Mouse (Mus musculus): ENCODE results near the gene Cd300lg. TPM values are rescaled to one million over a fixed set of nuclear protein-coding genes. Genes with fewer than 3 reads are reported as not detected.

Cd300lg gene
- polyA plus RNA-seq, 1 experiment: not detected

DNA sequence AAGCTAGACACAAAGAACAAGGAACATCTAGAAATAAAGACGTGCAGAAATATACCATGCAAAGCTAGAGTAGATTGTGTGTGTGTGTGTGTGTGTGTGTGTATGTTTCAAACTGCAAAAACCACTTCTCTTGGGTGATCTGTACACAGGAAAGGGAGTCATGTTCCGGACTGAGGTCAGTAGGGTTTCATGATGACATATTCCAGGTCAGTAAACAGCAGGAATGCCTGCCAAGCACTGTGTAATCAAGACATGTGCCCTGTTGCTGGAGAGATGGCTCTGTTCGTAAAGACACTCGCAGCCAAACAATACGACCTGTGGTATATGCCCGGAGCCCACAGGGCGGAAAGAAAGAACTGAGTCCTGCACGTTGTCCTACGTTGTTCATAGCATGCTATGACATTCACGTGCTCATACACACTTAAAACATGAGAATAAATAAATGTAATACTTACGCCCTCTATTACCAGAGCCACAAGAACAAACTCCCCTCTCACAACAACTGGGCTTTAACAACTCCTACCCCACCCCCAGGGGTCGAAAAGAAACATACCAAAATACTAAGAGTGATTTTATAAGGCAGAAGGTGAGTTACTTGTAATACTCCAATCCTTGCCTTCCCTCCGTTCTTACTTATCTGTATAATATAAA lies 1.7 kb upstream of the Cd300lg start:
- Histone ChIP-seq H3K4me1 (ENCODE audit: control insufficient read depth, insufficient read depth, low read length) (no peaks in the 10 kb centered on the region), H3K27ac (ENCODE audit: insufficient read depth, low read depth, low read length) (no peak overlapping the region), H3K4me3 (ENCODE audit: insufficient read depth, low read depth, low read length) (no peak overlapping the region)
- whole genome bisulfite sequencing: 72% methylated on average over 13 of the region's 13 CpGs
- TF ChIP-seq POLR2A (IDR thresholded peaks at IDR 0.05; ENCODE audit: insufficient read depth, low read depth, low read length): no peak
- TF ChIP-seq CTCF (IDR thresholded peaks at IDR 0.05; ENCODE audit: insufficient read depth, low read depth, low read length): no peak

DNA sequence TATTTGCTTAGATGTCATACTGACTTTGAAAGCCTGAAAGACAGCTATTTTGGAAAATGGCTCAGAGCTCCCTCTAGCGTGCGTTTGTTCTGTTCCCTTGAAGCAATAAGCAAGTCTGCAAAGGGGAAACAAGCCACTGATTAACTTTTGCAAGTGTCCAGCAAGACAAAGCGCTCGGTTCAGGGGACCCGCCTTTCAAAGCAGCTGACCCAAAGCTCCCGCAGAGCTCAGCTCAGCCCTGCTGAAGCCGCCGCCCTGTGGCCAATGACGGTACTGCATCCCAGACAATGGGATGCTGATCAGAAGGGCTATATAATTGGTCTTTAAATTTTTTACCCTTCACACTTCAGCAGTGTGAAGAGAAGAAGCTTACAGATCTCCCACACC lies 1.2 kb upstream of the Cd300lg start:
- H3K4me1 ChIP-seq (ENCODE audit: control insufficient read depth, insufficient read depth, low read length): no peaks in the 10 kb centered on the region
- no peak overlapping the region for H3K4me3 ChIP-seq (ENCODE audit: insufficient read depth, low read depth, low read length)
- TF ChIP-seq POLR2A (IDR thresholded peaks at IDR 0.05; ENCODE audit: insufficient read depth, low read depth, low read length) (no peak), CTCF (IDR thresholded peaks at IDR 0.05; ENCODE audit: insufficient read depth, low read depth, low read length) (peak; percentile 97)
- H3K27ac ChIP-seq (ENCODE audit: insufficient read depth, low read depth, low read length): no peak overlapping the region
- 1% methylated on average over 9 of the region's 9 CpGs for WGBS

DNA sequence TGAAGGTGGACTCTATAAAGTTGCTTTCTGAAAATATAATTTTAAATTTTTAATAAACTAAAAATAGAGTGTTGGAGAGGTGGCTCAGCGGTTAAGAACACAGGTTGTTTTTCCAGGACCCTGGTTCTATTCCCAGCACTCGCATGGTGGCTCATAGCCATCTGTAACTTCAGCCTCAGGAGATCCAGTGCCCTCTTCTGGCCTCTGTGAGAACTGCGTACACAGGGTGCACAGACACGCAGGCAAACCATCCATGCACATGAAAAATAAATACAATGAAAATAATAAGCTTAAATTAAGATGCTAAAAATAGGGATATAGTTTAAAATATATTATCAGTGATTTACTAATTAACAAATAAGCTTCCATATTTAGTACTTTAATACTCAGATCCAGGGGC lies 663 bp upstream of the Cd300lg start:
- no peak overlapping the region for H3K4me3 ChIP-seq (ENCODE audit: insufficient read depth, low read depth, low read length)
- 82% methylated on average over 4 of the region's 4 CpGs for WGBS
- TF ChIP-seq CTCF (IDR thresholded peaks at IDR 0.05; ENCODE audit: insufficient read depth, low read depth, low read length) (no peak), POLR2A (IDR thresholded peaks at IDR 0.05; ENCODE audit: insufficient read depth, low read depth, low read length) (no peak)
- H3K27ac ChIP-seq (ENCODE audit: insufficient read depth, low read depth, low read length): no peak overlapping the region
- H3K4me1 ChIP-seq (ENCODE audit: control insufficient read depth, insufficient read depth, low read length): no peaks in the 10 kb centered on the region

DNA sequence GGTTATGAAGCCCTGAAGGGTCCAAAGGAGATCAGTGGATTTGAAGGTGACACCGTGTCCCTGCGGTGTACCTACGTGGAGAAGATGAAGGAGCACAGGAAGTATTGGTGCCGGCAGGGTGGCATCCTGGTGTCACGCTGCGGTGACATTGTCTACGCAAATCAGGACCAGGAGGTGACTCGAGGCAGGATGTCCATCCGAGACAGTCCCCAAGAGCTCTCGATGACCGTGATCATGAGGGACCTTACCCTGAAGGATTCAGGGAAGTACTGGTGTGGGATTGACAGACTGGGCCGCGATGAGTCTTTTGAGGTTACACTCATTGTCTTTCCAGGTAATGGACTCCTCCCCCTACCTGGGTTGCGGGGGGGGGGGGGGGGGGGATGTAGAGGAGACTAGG lies 1.7 kb downstream of the Cd300lg start:
- 95% methylated on average over 14 of the region's 14 CpGs for WGBS
- no peak overlapping the region for H3K27ac ChIP-seq (ENCODE audit: insufficient read depth, low read depth, low read length)
- no peak overlapping the region for H3K4me3 ChIP-seq (ENCODE audit: insufficient read depth, low read depth, low read length)
- no peaks in the 10 kb centered on the region for H3K4me1 ChIP-seq (ENCODE audit: control insufficient read depth, insufficient read depth, low read length)
- TF ChIP-seq POLR2A (IDR thresholded peaks at IDR 0.05; ENCODE audit: insufficient read depth, low read depth, low read length) (no peak), CTCF (IDR thresholded peaks at IDR 0.05; ENCODE audit: insufficient read depth, low read depth, low read length) (no peak)

DNA sequence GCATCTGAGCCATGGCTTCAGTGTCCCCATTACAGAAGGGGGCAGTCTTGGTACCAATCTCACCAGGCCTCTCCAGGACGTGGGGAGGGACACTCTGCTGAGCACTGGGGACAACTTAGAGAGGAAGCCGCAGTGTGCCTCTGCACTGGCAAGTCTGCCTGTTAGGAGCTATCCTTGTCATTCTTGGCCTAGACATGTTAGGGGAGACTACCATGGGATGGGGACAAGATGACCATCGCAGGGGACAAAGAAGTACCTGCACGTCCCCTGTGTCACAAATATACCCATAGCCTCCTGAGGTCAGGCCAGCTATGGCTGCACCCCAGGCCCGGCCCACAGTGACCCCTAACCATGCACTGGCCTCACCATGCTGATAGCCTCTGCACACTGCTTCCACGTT lies 2.1 kb downstream of the Cd300lg start:
- Histone ChIP-seq H3K4me3 (ENCODE audit: insufficient read depth, low read depth, low read length) (no peak overlapping the region), H3K4me1 (ENCODE audit: control insufficient read depth, insufficient read depth, low read length) (no peaks in the 10 kb centered on the region), H3K27ac (ENCODE audit: insufficient read depth, low read depth, low read length) (no peak overlapping the region)
- WGBS: 92% methylated on average over 6 of the region's 6 CpGs
- no peak for TF ChIP-seq CTCF (IDR thresholded peaks at IDR 0.05; ENCODE audit: insufficient read depth, low read depth, low read length)
- no peak for TF ChIP-seq POLR2A (IDR thresholded peaks at IDR 0.05; ENCODE audit: insufficient read depth, low read depth, low read length)

DNA sequence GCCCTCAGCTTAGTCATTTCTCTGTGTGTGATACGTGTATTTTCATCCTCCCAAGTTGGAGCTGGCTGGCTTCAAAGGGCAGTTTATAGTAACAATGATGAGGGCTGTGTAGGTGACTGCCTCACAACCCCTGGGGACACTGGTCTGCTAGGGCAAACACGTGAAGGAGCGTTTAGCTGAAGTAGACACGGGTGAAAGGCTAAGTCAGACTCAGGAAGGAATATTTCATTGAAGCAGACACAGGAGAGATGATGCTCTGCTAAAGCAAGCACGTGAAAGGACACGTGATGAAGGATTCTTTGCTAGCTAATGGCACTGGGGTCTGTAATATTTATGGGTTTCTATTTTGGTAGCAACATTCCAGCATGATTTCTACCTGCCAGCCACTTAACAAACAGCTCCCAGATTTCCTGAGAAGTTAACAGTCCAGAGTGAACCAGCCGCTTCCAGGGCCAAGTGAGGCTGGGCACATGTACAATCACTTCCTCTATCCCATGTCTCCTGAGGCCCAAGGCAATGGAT lies 3.4 kb downstream of the Cd300lg start:
- Histone ChIP-seq H3K4me3 (ENCODE audit: insufficient read depth, low read depth, low read length) (no peak overlapping the region), H3K27ac (ENCODE audit: insufficient read depth, low read depth, low read length) (no peak overlapping the region), H3K4me1 (ENCODE audit: control insufficient read depth, insufficient read depth, low read length) (no peaks in the 10 kb centered on the region)
- WGBS: 90% methylated on average over 7 of the region's 7 CpGs
- TF ChIP-seq POLR2A (IDR thresholded peaks at IDR 0.05; ENCODE audit: insufficient read depth, low read depth, low read length) (no peak), CTCF (IDR thresholded peaks at IDR 0.05; ENCODE audit: insufficient read depth, low read depth, low read length) (no peak)

DNA sequence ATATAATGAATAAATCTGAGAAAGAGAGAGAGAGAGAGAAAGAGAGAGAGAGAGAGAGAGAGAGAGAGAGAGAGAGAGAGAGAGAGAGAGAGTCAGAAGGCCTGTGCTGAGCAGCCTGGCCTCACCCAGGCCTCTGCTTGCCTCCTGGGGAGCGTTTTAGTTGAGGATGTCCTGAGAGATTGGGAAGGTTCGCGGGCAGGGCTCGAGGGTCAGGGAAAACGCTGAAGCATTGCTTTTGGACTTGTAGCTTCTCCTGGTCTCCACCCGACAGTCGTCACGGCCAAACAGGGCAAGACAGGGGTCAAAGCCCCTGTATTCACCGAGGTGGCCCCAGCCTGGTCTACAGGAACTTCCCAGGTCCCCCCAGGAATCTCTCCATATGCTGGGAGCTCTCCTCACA lies 5.3 kb downstream of the Cd300lg start:
- no peak overlapping the region for H3K27ac ChIP-seq (ENCODE audit: insufficient read depth, low read depth, low read length)
- H3K4me1 ChIP-seq (ENCODE audit: control insufficient read depth, insufficient read depth, low read length): no peaks in the 10 kb centered on the region
- no peak for TF ChIP-seq CTCF (IDR thresholded peaks at IDR 0.05; ENCODE audit: insufficient read depth, low read depth, low read length)
- no peak for TF ChIP-seq POLR2A (IDR thresholded peaks at IDR 0.05; ENCODE audit: insufficient read depth, low read depth, low read length)
- WGBS: 89% methylated on average over 9 of the region's 9 CpGs
- H3K4me3 ChIP-seq (ENCODE audit: insufficient read depth, low read depth, low read length): no peak overlapping the region

DNA sequence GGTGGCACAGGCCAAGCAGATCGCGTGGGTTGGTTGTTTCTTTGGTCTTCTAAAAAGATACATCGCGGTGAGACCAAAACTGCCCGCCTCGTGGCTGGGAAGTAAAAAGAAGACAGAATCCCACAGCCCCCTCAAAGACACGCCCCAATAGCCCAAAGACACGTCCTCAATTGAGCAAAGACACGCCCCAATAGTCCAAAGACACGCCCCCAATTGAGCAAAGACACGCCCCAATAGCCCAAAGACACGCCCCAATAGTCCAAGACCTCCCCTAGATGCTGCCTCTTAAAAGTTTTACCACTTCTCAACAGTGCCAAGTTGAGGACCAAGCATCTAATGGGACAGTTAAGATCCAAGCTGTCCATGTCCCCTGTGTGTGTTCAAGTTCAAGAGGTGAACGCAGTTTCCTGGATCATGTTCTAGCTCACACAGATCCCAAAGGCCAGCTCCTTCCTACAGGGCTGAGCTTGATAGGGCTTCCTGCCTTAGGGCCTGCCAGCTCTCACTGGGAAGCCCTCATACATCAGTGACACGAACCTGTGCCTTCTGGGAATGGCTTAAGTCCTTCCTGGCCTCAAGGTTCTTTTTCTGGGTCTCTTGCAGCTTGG lies 8.7 kb downstream of the Cd300lg start:
- peaks cover 10% of the 10 kb centered on the region for H3K4me1 ChIP-seq (ENCODE audit: control insufficient read depth, insufficient read depth, low read length)
- no peak overlapping the region for H3K27ac ChIP-seq (ENCODE audit: insufficient read depth, low read depth, low read length)
- TF ChIP-seq CTCF (IDR thresholded peaks at IDR 0.05; ENCODE audit: insufficient read depth, low read depth, low read length) (no peak), POLR2A (IDR thresholded peaks at IDR 0.05; ENCODE audit: insufficient read depth, low read depth, low read length) (no peak)
- 58% methylated on average over 14 of the region's 14 CpGs for WGBS
- H3K4me3 ChIP-seq (ENCODE audit: insufficient read depth, low read depth, low read length): no peak overlapping the region

DNA sequence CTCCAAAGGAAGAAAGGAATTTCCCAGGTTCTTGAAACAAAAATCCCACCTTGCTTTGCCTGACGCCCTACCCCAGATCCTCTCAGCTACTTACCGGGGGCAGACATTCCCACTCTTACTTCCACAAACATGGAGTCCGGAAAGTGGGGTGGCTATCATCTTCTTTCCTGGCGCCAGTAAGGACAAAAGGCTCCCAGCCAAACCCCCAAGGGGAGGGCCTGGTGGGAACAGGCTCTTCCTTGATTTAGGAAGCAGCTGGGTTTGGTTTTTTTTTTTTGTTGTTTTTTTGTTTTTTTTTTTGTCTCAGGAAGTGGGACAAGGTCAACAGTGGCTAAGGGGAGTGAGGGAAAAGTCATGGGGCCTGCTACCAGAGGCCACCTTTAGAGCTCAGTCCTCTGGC lies 10.2 kb downstream of the Cd300lg start:
- peaks cover 10% of the 10 kb centered on the region for H3K4me1 ChIP-seq (ENCODE audit: control insufficient read depth, insufficient read depth, low read length)
- no peak overlapping the region for H3K4me3 ChIP-seq (ENCODE audit: insufficient read depth, low read depth, low read length)
- WGBS: 70% methylated on average over 4 of the region's 4 CpGs
- H3K27ac ChIP-seq (ENCODE audit: insufficient read depth, low read depth, low read length): no peak overlapping the region
- no peak for TF ChIP-seq POLR2A (IDR thresholded peaks at IDR 0.05; ENCODE audit: insufficient read depth, low read depth, low read length)
- TF ChIP-seq CTCF (IDR thresholded peaks at IDR 0.05; ENCODE audit: insufficient read depth, low read depth, low read length): no peak

Measured in olfactory bulb, adult 2 months (tissue).